Mouse (Mus musculus): ENCODE measurements around the gene Ucp2.

- TF ChIP-seq CTCF (IDR thresholded peaks at IDR 0.05; ENCODE audit: control insufficient read depth, insufficient read depth, low read length) (no peak), POLR2A (IDR thresholded peaks at IDR 0.05; ENCODE audit: borderline replicate concordance, control insufficient read depth, low read depth, low read length) (no peak)
These were observed 18.5 kb upstream of the Ucp2 start for GRCm38 (mm10) chr7:100474680-100475079.
